Mouse (Mus musculus): ENCODE results near the gene G530012D18Rik. TPM values are rescaled to one million over a fixed set of nuclear protein-coding genes. Genes with fewer than 3 reads are reported as not detected.

Gene G530012D18Rik
- polyA plus RNA-seq, 1 experiment from 2014 or later, result not detected

Other genes with a start within 250 kb of the G530012D18Rik start
- gene Sp110, start 23.1 kb downstream of the G530012D18Rik start, polyA plus RNA-seq (2016; fragmentation: Nextera tagmentation; extraction: Ambion mirVana), result 0.66 and 0.79 TPM in 2 replicates
- gene Sp140, start 24.7 kb downstream of the G530012D18Rik start, polyA plus RNA-seq (2016; fragmentation: Nextera tagmentation; extraction: Ambion mirVana), result 0.33 and 0.43 TPM in 2 replicates
- 0.24 and 0.44 TPM in 2 replicates for gene Sp100, start 74.3 kb downstream of the G530012D18Rik start, polyA plus RNA-seq (2016; fragmentation: Nextera tagmentation; extraction: Ambion mirVana)
- 0.51 and 0.65 TPM in 2 replicates for gene A630001G21Rik, start 203.0 kb downstream of the G530012D18Rik start, polyA plus RNA-seq (2016; fragmentation: Nextera tagmentation; extraction: Ambion mirVana)
- gene Cab39, start 217.8 kb downstream of the G530012D18Rik start, polyA plus RNA-seq (2016; fragmentation: Nextera tagmentation; extraction: Ambion mirVana), result 34.0 TPM in 2 replicates